Mouse (Mus musculus) left cerebral cortex, postnatal 14 days (tissue): ENCODE measurements around the gene Scnn1a. TPM values are rescaled to one million over a fixed set of nuclear protein-coding genes. Genes with fewer than 3 reads are reported as not detected.

Source experiments
- DNase-seq, 2 experiments: peaks; one replicate each; pipeline ENCODE4 v3.0.0; 2021 to 2022; ENCODE audit warnings: low spot score in 2 of 2, mixed read lengths in 1 of 2
- intact Hi-C: fragments of 180-260 bp; cut with DNase I; formaldehyde crosslinking; loops from one replicate; pipeline ENCODE4 v1.15.1; 2025
- total RNA-seq, 2 experiments: library from RNA; stranded (reverse); gene quantifications; 2 replicates each; pipeline ENCODE4 v1.2.3; 2021

Scnn1a gene
- total RNA-seq, 2 experiments from 2014 or later, result 2.9 TPM

GRCm38 (mm10) chr6:125380372-125381360, 60.2 kb downstream of the Scnn1a start, which contains the start of gene Plekhg6:
TSS of gene Plekhg6 (minus strand) at chr6:125380793.
- intact Hi-C loops, result no loop called here
- no peak for DNase-seq

GRCm38 (mm10) chr6:125382024-125382423, 61.6 kb downstream of the Scnn1a start:
- no peak for DNase-seq
- intact Hi-C loops, result no loop called here

- intact Hi-C loops, result no loop called here
- DNase-seq, result peak in 1 of 2 experiments; percentile 35
These were observed 64.9 kb downstream of the Scnn1a start for GRCm38 (mm10) chr6:125385066-125385974.

DNA sequence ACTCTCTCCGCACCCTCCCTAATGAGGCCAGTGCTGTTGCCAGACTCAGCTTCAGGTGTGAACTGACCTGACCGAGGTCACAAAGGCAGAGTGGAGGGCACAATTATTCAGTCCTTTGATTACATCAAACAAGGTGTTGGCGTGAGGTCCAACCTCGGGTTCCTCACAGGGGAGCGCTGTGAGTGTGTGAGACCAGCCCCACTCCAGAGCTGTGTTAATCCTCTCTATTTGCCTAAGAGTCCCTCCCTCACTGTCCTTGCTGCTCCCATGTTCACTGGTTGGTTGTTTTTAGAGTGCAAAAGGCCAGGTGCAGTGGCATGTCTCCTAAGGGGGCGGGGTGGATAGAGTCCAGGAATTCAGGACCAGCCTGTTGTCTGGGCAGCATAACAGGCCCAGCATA, 65.6 kb downstream of the Scnn1a start:
- intact Hi-C loops, result no loop called here
- no peak for DNase-seq

DNA sequence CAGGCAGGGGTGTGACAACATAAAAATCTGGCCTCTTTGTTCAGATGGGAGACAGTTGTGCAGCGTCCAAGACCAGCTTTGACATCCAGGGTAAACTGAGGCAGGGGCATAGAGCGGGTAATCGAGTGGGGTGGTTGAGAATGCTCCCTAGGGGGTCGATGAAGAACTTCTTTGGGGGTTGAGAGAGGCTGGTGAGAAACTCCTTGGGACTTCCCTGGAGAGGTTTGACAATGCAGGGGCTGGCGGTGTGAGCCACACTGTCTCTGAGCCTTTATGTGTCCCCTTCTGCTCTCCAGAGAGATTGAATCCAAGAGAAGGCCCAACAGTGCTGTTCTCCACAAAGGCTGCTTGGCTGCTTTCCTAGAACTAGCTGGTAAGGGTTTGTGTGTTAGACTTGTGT, 69.4 kb downstream of the Scnn1a start:
- intact Hi-C loops, result no loop called here
- no peak for DNase-seq

Other genes starting within 250 kb of the Scnn1a start
- 100 to 1,000 TPM; 157 TPM for gene Chd4, start 224.7 kb upstream of the Scnn1a start, total RNA-seq
- 10 to 100 TPM; 28.8 to 32.3 TPM for gene Nop2, start 188.8 kb upstream of the Scnn1a start, total RNA-seq
- gene Iffo1, start 175.4 kb upstream of the Scnn1a start, total RNA-seq, result 10 to 100 TPM; 51.9 to 57.4 TPM
- gene Gapdh, start 154.2 kb upstream of the Scnn1a start, total RNA-seq, result 1,000 to 10,000 TPM; 2,273 to 2,303 TPM
- 10 to 100 TPM; 23.5 to 29.6 TPM for gene Ncapd2, start 129.0 kb upstream of the Scnn1a start, total RNA-seq
- gene Mrpl51, start 128.9 kb upstream of the Scnn1a start, total RNA-seq, result 10 to 100 TPM; 62.6 to 72.8 TPM
- 10 to 100 TPM; 46.0 to 46.6 TPM for gene Vamp1, start 105.1 kb upstream of the Scnn1a start, total RNA-seq
- 1 to 10 TPM; 2.0 to 2.9 TPM for gene Tapbpl, start 88.8 kb upstream of the Scnn1a start, total RNA-seq
- not detected for gene Cd27, start 83.6 kb upstream of the Scnn1a start, total RNA-seq
- gene Tuba3a, start 34.6 kb upstream of the Scnn1a start, total RNA-seq, result not detected
- 1 to 10 TPM; 8.8 to 9.3 TPM for gene Ltbr, start 6.8 kb upstream of the Scnn1a start, total RNA-seq
- 10 to 100 TPM; 11.5 to 12.3 TPM for gene Tnfrsf1a, start 28.7 kb downstream of the Scnn1a start, total RNA-seq
- gene Plekhg6, start 60.1 kb downstream of the Scnn1a start, total RNA-seq, result under 1 TPM; 0.13 to 0.30 TPM
- gene Cd9, start 174.1 kb downstream of the Scnn1a start, total RNA-seq, result 10 to 100 TPM; 60.5 to 61.7 TPM
- 10 to 100 TPM; 25.5 to 31.3 TPM for gene Vwf, start 226.1 kb downstream of the Scnn1a start, total RNA-seq